Mouse (Mus musculus) brain, embryonic 14.5 days (tissue): ENCODE measurements at regions not wholly inside any gene's neighbourhood (a gene's known extent, or its start where the extent isn't known, plus 50 kb on each side); places are given as distances from the start of the nearest gene placed in this dataset.

ENCODE experiments used
- CTCF ChIP-seq: fragments of 200-500 bp; IDR thresholded peaks from 2 replicates; pipeline ENCODE4 v1.5.1; 2012; ENCODE audit warnings: inconsistent platforms, mild to moderate bottlenecking, moderate library complexity, borderline replicate concordance; ENCODE audit not compliant: insufficient read depth, insufficient read length; ENCODE audit errors: extremely low read depth
- POLR2A ChIP-seq: fragments of 200-500 bp; IDR thresholded peaks from 2 replicates; pipeline ENCODE4 v1.6.1; 2012; ENCODE audit warnings: mild to moderate bottlenecking, inconsistent platforms, borderline replicate concordance; ENCODE audit not compliant: poor library complexity, insufficient read depth, insufficient read length, severe bottlenecking; ENCODE audit errors: extremely low read depth

DNA sequence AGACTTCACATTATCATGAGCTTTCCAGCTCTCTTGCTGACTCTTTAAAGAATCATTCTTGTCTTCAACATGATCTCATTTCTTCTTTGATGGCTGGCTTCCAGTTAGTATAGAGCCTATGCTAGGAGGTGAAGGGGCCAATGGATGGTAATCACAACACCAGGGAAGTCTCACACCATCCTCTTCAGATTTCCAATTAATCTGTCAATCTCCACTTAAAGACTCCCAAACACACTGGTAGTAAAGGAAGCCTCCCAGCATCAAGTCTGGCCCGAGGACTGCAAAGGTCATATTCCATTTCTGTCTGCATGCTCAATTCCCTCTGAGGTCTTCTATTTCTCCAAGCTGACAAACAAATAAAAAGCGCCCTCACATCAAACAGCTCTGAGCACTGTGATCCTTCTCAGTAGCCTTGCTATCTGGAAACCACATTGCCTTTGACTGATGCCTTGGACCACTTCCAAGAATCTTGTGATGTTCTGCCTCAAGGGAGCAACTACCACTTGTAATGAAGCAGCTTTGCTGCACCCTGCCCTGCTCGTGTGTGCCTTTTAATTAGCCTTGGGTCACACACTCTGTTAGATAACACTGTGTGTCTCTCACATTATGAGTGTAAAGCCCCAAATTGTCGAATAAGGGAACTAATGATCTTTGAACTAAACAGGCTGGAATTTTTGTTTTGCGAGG, 629.0 kb upstream of the Cdh10 start:
- TF ChIP-seq POLR2A (no peak), CTCF (no peak)
